Mouse (Mus musculus): ENCODE data around the gene 3830417A13Rik. TPM values are rescaled to one million over a fixed set of nuclear protein-coding genes. Genes with fewer than 3 reads are reported as not detected.

The 3830417A13Rik gene
- not detected in 2 replicates for polyA plus RNA-seq (2015; fragmentation: Nextera tagmentation; extraction: Ambion mirVana)

- H3K4me3 ChIP-seq (replicated peaks; ENCODE audit: low read length) = no peak within 1 kb of the TSS
- no peaks in the 10 kb centered on the region for H3K27me3 ChIP-seq (ENCODE audit: control insufficient read depth, insufficient read depth, low read length)
- H3K4me2 ChIP-seq (ENCODE audit: low read depth, low read length) = no peak within 1 kb of the TSS
- WGBS = 84% methylated on average over 11 of the region's 11 CpGs
- H3K9ac ChIP-seq (ENCODE audit: low read length) = no peak within 1 kb of the TSS
- no peaks in the 10 kb centered on the region for H3K36me3 ChIP-seq (ENCODE audit: control insufficient read depth, insufficient read depth, low read length)
- no peaks in the 10 kb centered on the region for H3K9me3 ChIP-seq (replicated peaks; ENCODE audit: control insufficient read depth, low read length)
- ATAC-seq (ENCODE audit: insufficient read depth, low FRiP score) = no peak
- H3K27ac ChIP-seq (ENCODE audit: low read length) = no peak within 1 kb of the TSS
- no peaks in the 10 kb centered on the region for H3K4me1 ChIP-seq (ENCODE audit: control insufficient read depth, insufficient read depth, low read length)
Measured at GRCm38 (mm10) chrX:64173248-64173647, at the start of gene 3830417A13Rik. 3830417A13Rik (plus strand) TSS chrX:64173548.

GRCm38 (mm10) chrX:64152098-64152497 is 21.2 kb upstream of the 3830417A13Rik start, which contains the start of gene Gm6760:
Gm6760 (minus strand) TSS chrX:64152198.
- WGBS = 78% methylated on average over 2 of the region's 2 CpGs

GRCm38 (mm10) chrX:64181246-64181645 is 7.9 kb downstream of the 3830417A13Rik start:
- H3K27me3 ChIP-seq (ENCODE audit: control insufficient read depth, insufficient read depth, low read length) = no peaks in the 10 kb centered on the region

More at GRCm38 (mm10) chrX:64152098-64152497, 21.2 kb upstream of the 3830417A13Rik start, which contains the start of gene Gm6760:
- H3K9ac ChIP-seq (ENCODE audit: low read length) = no peak within 1 kb of the TSS
- no peak within 1 kb of the TSS for H3K4me3 ChIP-seq (replicated peaks; ENCODE audit: low read length)
- no peak within 1 kb of the TSS for H3K4me2 ChIP-seq (ENCODE audit: low read depth, low read length)
- no peak for ATAC-seq (ENCODE audit: insufficient read depth, low FRiP score)
- no peaks in the 10 kb centered on the region for H3K4me1 ChIP-seq (ENCODE audit: control insufficient read depth, insufficient read depth, low read length)
- no peaks in the 10 kb centered on the region for H3K36me3 ChIP-seq (ENCODE audit: control insufficient read depth, insufficient read depth, low read length)
- no peaks in the 10 kb centered on the region for H3K9me3 ChIP-seq (replicated peaks; ENCODE audit: control insufficient read depth, low read length)
- no peak within 1 kb of the TSS for H3K27ac ChIP-seq (ENCODE audit: low read length)
- no peaks in the 10 kb centered on the region for H3K27me3 ChIP-seq (ENCODE audit: control insufficient read depth, insufficient read depth, low read length)

More at GRCm38 (mm10) chrX:64181246-64181645, 7.9 kb downstream of the 3830417A13Rik start:
- no peaks in the 10 kb centered on the region for H3K36me3 ChIP-seq (ENCODE audit: control insufficient read depth, insufficient read depth, low read length)
- no peaks in the 10 kb centered on the region for H3K4me1 ChIP-seq (ENCODE audit: control insufficient read depth, insufficient read depth, low read length)
- no peaks in the 10 kb centered on the region for H3K9me3 ChIP-seq (replicated peaks; ENCODE audit: control insufficient read depth, low read length)
- no peak overlapping the region for H3K4me2 ChIP-seq (ENCODE audit: low read depth, low read length)
- H3K27ac ChIP-seq (ENCODE audit: low read length) = no peak overlapping the region
- no peak overlapping the region for H3K9ac ChIP-seq (ENCODE audit: low read length)
- no peak overlapping the region for H3K4me3 ChIP-seq (replicated peaks; ENCODE audit: low read length)
- no peak for ATAC-seq (ENCODE audit: insufficient read depth, low FRiP score)

Other genes with a start within 250 kb of the 3830417A13Rik start
- gene Gm6760, start 21.4 kb upstream of the 3830417A13Rik start, polyA plus RNA-seq (2015; fragmentation: Nextera tagmentation; extraction: Ambion mirVana) = not detected in 2 replicates
- 2.1 and 2.5 TPM in 2 replicates for gene Slitrk4, start 103.4 kb downstream of the 3830417A13Rik start, polyA plus RNA-seq (2015; fragmentation: Nextera tagmentation; extraction: Ambion mirVana)